ENCODE assay signal across 8 mouse cellular contexts in the genomic region with DNA sequence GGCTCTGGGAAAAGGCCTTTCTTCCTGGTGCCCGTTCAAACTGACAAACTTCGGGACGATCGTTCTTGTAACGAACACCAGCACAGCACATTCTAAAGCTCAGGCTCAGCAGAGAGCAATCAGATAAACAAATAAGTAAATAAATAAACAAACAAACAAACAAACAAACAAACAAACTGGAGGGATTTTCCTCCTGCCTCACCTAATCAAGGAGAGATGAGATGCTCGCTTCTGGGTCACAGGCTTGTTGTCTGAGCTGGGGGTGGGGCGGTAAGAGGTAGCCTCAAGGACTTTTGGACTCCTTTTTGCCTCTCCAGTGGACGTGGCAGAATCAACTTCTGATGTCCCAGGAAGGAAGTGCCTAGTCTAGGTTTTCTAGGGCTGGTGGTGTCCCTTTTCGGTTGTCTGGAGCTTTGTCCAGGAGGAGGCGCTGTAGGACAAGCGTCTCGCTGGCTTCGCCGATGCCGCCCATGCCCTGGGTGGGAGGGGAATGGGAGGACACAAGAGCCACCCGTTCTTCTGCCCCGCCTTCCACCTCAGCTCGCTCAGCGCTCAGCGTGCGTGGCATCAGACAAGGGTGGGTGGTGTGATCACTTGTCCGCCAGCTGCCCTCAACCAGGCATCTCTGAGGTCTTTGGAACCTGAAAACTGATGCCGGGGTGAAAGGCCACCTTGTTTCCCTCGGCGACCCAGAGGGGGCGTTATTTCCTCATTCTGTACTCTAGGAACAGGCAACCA. TPM values are rescaled to one million over a fixed set of nuclear protein-coding genes. Genes with fewer than 3 reads are reported as not detected.
DNase-seq lines count a peak whose midpoint lies in the region; ATAC-seq lines count a peak whose summit lies in the region.

No protein-coding gene starts in this region.

- ATAC-seq in intestine, embryonic 15.5 days, result peak; percentile 75

- peaks cover 33% of the 10 kb centered on the region for H3K27me3 ChIP-seq in intestine, embryonic 15.5 days (replicated peaks)

- H3K4me1 ChIP-seq in intestine, embryonic 15.5 days (replicated peaks), result no peaks in the 10 kb centered on the region; the same call in 1 of the 2 replicates

- DNase-seq in ovary, adult 18-20 months (ENCODE audit: low spot score), result peak; percentile 86
- no peak for DNase-seq in ovary, postnatal 10 days (ENCODE audit: low spot score)
- peak; percentile 96 for DNase-seq in embryo, embryonic 10.5 days (ENCODE audit: low spot score)
- peak; percentile 85 to 96 for DNase-seq in gastrocnemius, postnatal 4 days (ENCODE audit: low spot score in 2 of 2)
- DNase-seq in left cerebral cortex, postnatal 14 days (ENCODE audit: low spot score in 2 of 2), result peak; percentile 62 to 79
- DNase-seq in mesoderm, embryonic 11.5 days (ENCODE audit: low read depth, low spot score), result peak; percentile 97
- peak; percentile 32 to 43 for DNase-seq in spleen, postnatal 36 days (ENCODE audit: low spot score in 2 of 2)

- H3K4me2 ChIP-seq in intestine, embryonic 15.5 days (replicated peaks), result peak overlapping the region; percentile 73

- H3K36me3 ChIP-seq in intestine, embryonic 15.5 days, result no peaks in the 10 kb centered on the region

- intact Hi-C loops in left cerebral cortex, postnatal 14 days (cut with DNase I), result loop anchor here (1.0 to 2.0 kb wide), 3 partner anchors 249 to 422 kb away; no protein-coding TSS in a partner anchor

- H3K4me3 ChIP-seq in intestine, embryonic 15.5 days (replicated peaks), result peak overlapping the region; percentile 25

- H3K9me3 ChIP-seq in intestine, embryonic 15.5 days, result no peaks in the 10 kb centered on the region

- no peak overlapping the region for H3K27ac ChIP-seq in intestine, embryonic 15.5 days

- H3K9ac ChIP-seq in intestine, embryonic 15.5 days, result no peak overlapping the region

- WGBS in intestine, embryonic 15.5 days, result 4% methylated on average over 26 of the region's 26 CpGs

RNA-seq across cellular contexts. Expression of a gene that starts 3.9 kb away (rescaled TPM):
- total RNA-seq in gastrocnemius, postnatal 4 days (2021), result 1 to 10 TPM; 4.1 to 6.1 TPM
- polyA plus RNA-seq in intestine, embryonic 15.5 days (2015; fragmentation: Nextera tagmentation; extraction: Ambion mirVana), result 1.2 and 1.6 TPM in 2 replicates
- total RNA-seq in left cerebral cortex, postnatal 14 days (2021), result not detected

RNA-seq across cellular contexts. Expression of a gene that starts 3.9 kb away (rescaled TPM):
- total RNA-seq in gastrocnemius, postnatal 4 days (2021), result under 1 TPM in 1 of 2 experiments, not detected in 1; 0.12 TPM
- 18.8 and 19.2 TPM in 2 replicates for polyA plus RNA-seq in intestine, embryonic 15.5 days (2015; fragmentation: Nextera tagmentation; extraction: Ambion mirVana)
- not detected for total RNA-seq in left cerebral cortex, postnatal 14 days (2021)

RNA-seq across cellular contexts. Expression of a gene that starts 10.9 kb away (rescaled TPM):
- total RNA-seq in gastrocnemius, postnatal 4 days (2021), result under 1 TPM; 0.47 to 0.74 TPM
- polyA plus RNA-seq in intestine, embryonic 15.5 days (2015; fragmentation: Nextera tagmentation; extraction: Ambion mirVana), result 0.55 and 0.73 TPM in 2 replicates
- not detected for total RNA-seq in left cerebral cortex, postnatal 14 days (2021)

RNA-seq across cellular contexts. Expression of a gene that starts 11.3 kb away (rescaled TPM):
- total RNA-seq in gastrocnemius, postnatal 4 days (2021), result 10 to 100 TPM; 35.9 to 41.6 TPM
- 4.2 and 5.1 TPM in 2 replicates for polyA plus RNA-seq in intestine, embryonic 15.5 days (2015; fragmentation: Nextera tagmentation; extraction: Ambion mirVana)
- not detected for total RNA-seq in left cerebral cortex, postnatal 14 days (2021)

RNA-seq across cellular contexts. Expression of a gene that starts 18.1 kb away (rescaled TPM):
- total RNA-seq in gastrocnemius, postnatal 4 days (2021), result 10 to 100 TPM in 1 of 2 experiments, 1 to 10 TPM in 1; 9.8 to 12.3 TPM
- 4.4 and 5.9 TPM in 2 replicates for polyA plus RNA-seq in intestine, embryonic 15.5 days (2015; fragmentation: Nextera tagmentation; extraction: Ambion mirVana)
- not detected for total RNA-seq in left cerebral cortex, postnatal 14 days (2021)

Comparison
In these comparisons a context has a peak if more than half of its experiments do, and no peak if none do; other contexts are left out.
1. RNA of a gene that starts 3.9 kb away (total RNA-seq): 4.1 to 6.1 TPM in gastrocnemius, postnatal 4 days; not detected in left cerebral cortex, postnatal 14 days; every median in the first group is over 4 times any median in the second.